Mouse (Mus musculus): ENCODE measurements around the gene Plgrkt. TPM values are rescaled to one million over a fixed set of nuclear protein-coding genes. Genes with fewer than 3 reads are reported as not detected.

Gene Plgrkt
- total and polyA plus RNA-seq, 2 experiments from 2014 or later: 27.9 to 58.7 TPM

DNA sequence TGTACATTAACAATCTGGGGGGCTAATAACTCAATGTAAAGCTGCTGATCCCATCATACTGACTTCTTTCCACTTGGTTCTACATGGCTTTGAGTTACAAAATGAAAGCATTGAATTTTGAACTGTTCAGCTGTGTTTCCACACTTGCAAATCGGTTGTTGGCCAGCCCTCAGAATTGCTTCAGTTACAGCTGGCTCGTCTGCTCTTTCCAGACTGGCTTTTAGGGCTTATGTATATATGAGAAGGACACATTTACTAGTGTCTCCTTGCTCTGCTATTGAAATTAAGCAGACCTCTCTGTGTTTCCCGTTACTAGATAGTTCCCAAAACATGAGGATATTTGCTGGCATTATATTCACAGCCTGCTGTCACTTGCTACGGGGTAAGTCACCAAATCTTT, 4.9 kb upstream of the Plgrkt start:
- H3K4me2 ChIP-seq (ENCODE audit: low read depth, low read length): 0 out of 2 replicates have a peak overlapping the region, but pooled peaks have one; percentile 11
- no peaks in the 10 kb centered on the region for H3K36me3 ChIP-seq (ENCODE audit: insufficient read depth, low read length)
- ATAC-seq: no peak
- no peaks in the 10 kb centered on the region for H3K27me3 ChIP-seq (ENCODE audit: insufficient read depth, low read length)
- no peak overlapping the region for H3K9ac ChIP-seq (replicated peaks; ENCODE audit: low read length)
- 69% methylated on average over 4 of the region's 4 CpGs for WGBS
- no peaks in the 10 kb centered on the region for H3K4me1 ChIP-seq (ENCODE audit: insufficient read depth, low read length)
- no peak for TF ChIP-seq CTCF (IDR thresholded peaks at IDR 0.05; ENCODE audit: low read depth)
- H3K4me3 ChIP-seq (ENCODE audit: low read length): no peak overlapping the region
- no peak overlapping the region for H3K27ac ChIP-seq
- no peaks in the 10 kb centered on the region for H3K9me3 ChIP-seq (ENCODE audit: low read length)
- DNase-seq (ENCODE audit: low spot score): no peak

DNA sequence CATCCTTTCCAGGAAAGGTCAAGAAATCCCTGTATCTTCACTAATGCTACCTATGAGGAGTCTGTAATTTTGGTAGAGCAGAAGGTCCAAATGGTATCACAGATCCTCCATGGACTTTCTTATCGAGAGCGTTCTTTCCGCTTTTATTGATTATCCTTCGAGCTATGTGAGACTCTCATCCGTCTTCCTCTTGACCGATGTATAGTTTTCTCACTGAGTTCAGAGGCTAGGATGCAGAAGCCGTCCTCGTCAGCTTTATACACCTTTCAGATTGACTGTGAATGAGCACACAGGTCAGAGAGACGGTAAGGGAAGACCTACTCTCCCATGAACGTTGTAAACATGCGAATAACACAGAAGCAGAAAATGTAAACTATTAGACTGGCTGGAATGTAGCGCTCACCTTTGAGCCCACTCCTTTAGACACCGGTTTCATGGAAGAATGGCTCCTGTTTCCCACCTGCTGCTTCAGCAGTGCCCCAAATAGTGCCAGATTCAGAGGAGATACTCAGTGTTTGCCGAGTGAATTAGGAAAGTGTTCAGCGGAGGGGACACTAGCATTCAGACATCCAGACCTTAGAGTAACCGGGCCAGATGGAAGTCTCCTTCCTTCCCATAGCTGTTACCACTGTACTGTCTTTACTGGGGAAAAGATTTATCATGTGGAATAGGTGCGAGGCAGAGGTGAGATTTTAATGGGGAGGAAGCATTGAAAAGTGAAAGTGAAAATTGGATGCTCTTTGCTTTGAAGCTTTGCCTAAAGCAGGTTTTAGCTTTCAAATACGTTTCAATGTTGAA, 4.3 kb upstream of the Plgrkt start:
- no peak for ATAC-seq
- H3K27me3 ChIP-seq (ENCODE audit: insufficient read depth, low read length): no peaks in the 10 kb centered on the region
- 82% methylated on average over 18 of the region's 18 CpGs for WGBS

DNA sequence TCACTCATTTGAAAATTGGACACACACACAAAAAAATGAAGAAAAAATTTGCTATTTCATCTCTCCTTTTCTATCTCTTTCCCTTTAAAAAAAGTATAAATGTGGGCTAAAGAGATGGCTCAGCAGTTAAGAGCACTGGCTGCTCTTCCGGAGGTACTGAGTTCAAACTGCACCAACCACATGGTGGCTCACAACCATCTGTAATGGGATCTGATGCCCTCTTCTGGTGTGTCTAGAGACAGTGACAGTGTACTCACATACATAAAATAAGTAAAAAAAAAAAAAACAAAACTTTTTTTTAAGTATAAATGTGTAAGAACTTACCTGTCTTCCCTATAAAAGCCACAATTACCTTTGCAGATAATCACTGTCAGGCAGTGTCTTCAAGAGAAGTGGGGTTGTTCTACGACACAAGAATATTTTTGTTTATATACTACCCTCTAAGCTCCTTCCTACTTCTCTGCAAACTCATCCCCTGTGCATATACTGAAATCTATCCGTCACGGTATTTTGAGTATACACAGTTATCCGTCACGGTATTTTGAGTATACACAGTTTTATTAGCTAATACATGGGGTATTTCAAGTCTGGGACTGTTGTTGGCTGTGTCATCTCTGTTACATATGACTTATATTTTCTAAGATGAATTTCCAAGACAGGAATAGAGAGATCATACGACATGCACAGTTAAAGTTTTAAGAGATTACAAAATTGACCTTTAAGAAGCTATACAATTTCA, 3.5 kb upstream of the Plgrkt start:
- Histone ChIP-seq H3K27me3 (ENCODE audit: insufficient read depth, low read length) (no peaks in the 10 kb centered on the region), H3K9ac (replicated peaks; ENCODE audit: low read length) (no peak overlapping the region), H3K36me3 (ENCODE audit: insufficient read depth, low read length) (no peaks in the 10 kb centered on the region), H3K9me3 (ENCODE audit: low read length) (no peaks in the 10 kb centered on the region), H3K4me1 (ENCODE audit: insufficient read depth, low read length) (no peaks in the 10 kb centered on the region), H3K27ac (no peak overlapping the region), H3K4me2 (ENCODE audit: low read depth, low read length) (no peak overlapping the region), H3K4me3 (ENCODE audit: low read length) (no peak overlapping the region)
- DNase-seq (ENCODE audit: low spot score): no peak
- WGBS: 92% methylated on average over 7 of the region's 7 CpGs
- ATAC-seq: no peak
- TF ChIP-seq CTCF (IDR thresholded peaks at IDR 0.05; ENCODE audit: low read depth): no peak

More for the DNA sequence above, 4.3 kb upstream of the Plgrkt start:
- H3K4me1 ChIP-seq (ENCODE audit: insufficient read depth, low read length): no peaks in the 10 kb centered on the region
- no peak overlapping the region for H3K9ac ChIP-seq (replicated peaks; ENCODE audit: low read length)
- peak overlapping the region; percentile 11; the same call in 1 of the 2 replicates for H3K4me2 ChIP-seq (ENCODE audit: low read depth, low read length)
- no peak for DNase-seq (ENCODE audit: low spot score)
- no peak for TF ChIP-seq CTCF (IDR thresholded peaks at IDR 0.05; ENCODE audit: low read depth)
- no peaks in the 10 kb centered on the region for H3K36me3 ChIP-seq (ENCODE audit: insufficient read depth, low read length)
- H3K27ac ChIP-seq: no peak overlapping the region
- H3K4me3 ChIP-seq (ENCODE audit: low read length): no peak overlapping the region
- H3K9me3 ChIP-seq (ENCODE audit: low read length): no peaks in the 10 kb centered on the region

DNA sequence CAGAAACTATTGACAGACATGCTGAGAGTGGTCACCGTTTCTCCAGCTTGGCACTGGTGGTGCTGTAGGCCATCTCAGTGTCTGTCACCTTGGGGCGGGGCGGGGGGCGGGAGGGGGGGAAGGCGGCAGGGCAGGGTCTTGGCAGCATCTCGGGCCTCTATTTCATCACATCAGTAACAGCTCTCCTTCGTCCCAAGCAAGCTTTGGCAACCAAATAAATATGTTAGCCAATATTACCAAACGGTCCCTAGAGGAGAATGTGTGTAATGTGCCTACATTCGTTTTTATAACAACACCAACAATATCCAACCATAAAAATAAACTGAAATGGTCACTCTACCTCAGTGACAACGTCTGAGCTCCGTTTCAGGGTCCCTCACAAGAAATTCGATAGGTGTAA, 2.9 kb upstream of the Plgrkt start:
- Histone ChIP-seq H3K36me3 (ENCODE audit: insufficient read depth, low read length) (no peaks in the 10 kb centered on the region), H3K27ac (no peak overlapping the region), H3K9me3 (ENCODE audit: low read length) (no peaks in the 10 kb centered on the region), H3K27me3 (ENCODE audit: insufficient read depth, low read length) (no peaks in the 10 kb centered on the region), H3K4me3 (ENCODE audit: low read length) (no peak overlapping the region), H3K4me2 (ENCODE audit: low read depth, low read length) (no peak overlapping the region), H3K9ac (replicated peaks; ENCODE audit: low read length) (no peak overlapping the region), H3K4me1 (ENCODE audit: insufficient read depth, low read length) (no peaks in the 10 kb centered on the region)
- ATAC-seq: no peak
- no peak for DNase-seq (ENCODE audit: low spot score)
- TF ChIP-seq CTCF (IDR thresholded peaks at IDR 0.05; ENCODE audit: low read depth): no peak
- WGBS: 72% methylated on average over 12 of the region's 12 CpGs

DNA sequence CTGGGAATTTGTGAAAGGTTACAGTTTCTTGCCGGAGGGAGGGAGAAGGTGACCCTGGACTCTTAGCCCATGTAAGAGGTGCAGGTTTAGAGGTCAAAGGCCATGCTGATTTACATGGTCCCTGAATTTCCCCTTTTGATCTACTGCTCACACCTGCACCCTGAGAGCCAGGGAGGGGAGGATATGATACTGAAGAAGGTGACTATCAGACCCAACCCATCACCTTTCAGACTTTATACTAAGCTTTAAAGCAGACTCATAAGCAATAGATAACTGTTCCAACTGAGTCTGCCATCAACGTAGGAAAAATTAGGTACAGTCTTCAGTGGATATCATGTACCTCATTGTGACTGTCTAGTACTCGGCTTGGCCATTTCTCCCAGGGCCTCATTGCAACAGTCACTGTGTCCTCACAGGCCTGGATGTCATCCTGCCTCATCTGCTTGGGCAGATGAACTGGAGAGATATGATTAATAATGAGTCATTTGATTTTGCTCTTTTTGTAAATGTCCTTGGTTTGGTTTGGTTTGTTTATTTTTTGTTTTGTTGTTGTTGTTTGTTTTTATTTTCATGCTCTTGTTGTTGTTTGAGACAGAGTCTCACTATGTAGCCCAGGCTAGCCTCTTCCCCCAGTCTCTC, 1.6 kb upstream of the Plgrkt start:
- 88% methylated on average over 3 of the region's 3 CpGs for WGBS
- H3K9ac ChIP-seq (replicated peaks; ENCODE audit: low read length): no peak overlapping the region

DNA sequence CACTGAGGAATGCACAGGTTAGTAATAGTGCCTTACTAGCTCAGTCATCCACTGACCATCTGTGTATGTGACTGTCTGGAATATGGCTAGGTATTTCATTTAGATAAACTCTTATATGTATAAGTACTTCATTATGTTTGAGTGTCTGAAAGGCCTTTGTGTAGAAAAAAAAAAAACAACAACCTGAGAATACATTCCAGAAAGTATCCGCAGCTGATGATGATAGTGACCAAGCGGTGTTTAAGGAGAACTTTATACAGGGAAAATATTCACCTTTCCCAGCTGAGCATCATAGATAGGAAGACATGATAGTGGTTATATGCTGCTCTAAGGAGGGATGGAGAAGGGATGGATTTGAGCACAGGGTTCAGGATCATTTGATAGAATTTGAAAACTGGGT, 851 bp upstream of the Plgrkt start:
- no peak for TF ChIP-seq CTCF (IDR thresholded peaks at IDR 0.05; ENCODE audit: low read depth)
- H3K4me2 ChIP-seq (ENCODE audit: low read depth, low read length): peak overlapping the region; percentile 72; the same call in 1 of the 2 replicates
- DNase-seq (ENCODE audit: low spot score) (no peak), ATAC-seq (no peak)
- WGBS: 86% methylated on average over 2 of the region's 2 CpGs
- no peaks in the 10 kb centered on the region for H3K27me3 ChIP-seq (ENCODE audit: insufficient read depth, low read length)
- no peak overlapping the region for H3K4me3 ChIP-seq (ENCODE audit: low read length)
- H3K9me3 ChIP-seq (ENCODE audit: low read length): no peaks in the 10 kb centered on the region
- no peaks in the 10 kb centered on the region for H3K4me1 ChIP-seq (ENCODE audit: insufficient read depth, low read length)
- H3K9ac ChIP-seq (replicated peaks; ENCODE audit: low read length): no peak overlapping the region
- H3K36me3 ChIP-seq (ENCODE audit: insufficient read depth, low read length): no peaks in the 10 kb centered on the region
- no peak overlapping the region for H3K27ac ChIP-seq

More for the DNA sequence above, 1.6 kb upstream of the Plgrkt start:
- Histone ChIP-seq H3K4me1 (ENCODE audit: insufficient read depth, low read length) (no peaks in the 10 kb centered on the region), H3K27ac (no peak overlapping the region), H3K4me2 (ENCODE audit: low read depth, low read length) (no peak overlapping the region), H3K4me3 (ENCODE audit: low read length) (no peak overlapping the region), H3K9me3 (ENCODE audit: low read length) (no peaks in the 10 kb centered on the region), H3K27me3 (ENCODE audit: insufficient read depth, low read length) (no peaks in the 10 kb centered on the region), H3K36me3 (ENCODE audit: insufficient read depth, low read length) (no peaks in the 10 kb centered on the region)
- ATAC-seq (no peak), DNase-seq (ENCODE audit: low spot score) (no peak)
- no peak for TF ChIP-seq CTCF (IDR thresholded peaks at IDR 0.05; ENCODE audit: low read depth)
